Mouse (Mus musculus) forebrain, embryonic 14.5 days (tissue): ENCODE measurements around the gene BC067074. TPM values are rescaled to one million over a fixed set of nuclear protein-coding genes. Genes with fewer than 3 reads are reported as not detected.
"Not testable (repeated sequence)": the region's sequence is repeated elsewhere in the genome, so short reads cannot be mapped to it uniquely, and the experiment has no call there.

ENCODE experiments used
- ATAC-seq: fragments of 200-750 bp; cut with Nextera tagmentation; 2 replicates; pipeline ENCODE4 v1.8.0; 2017; ENCODE audit warnings: mild to moderate bottlenecking, moderate library complexity
- DNase-seq: peaks from one replicate; pipeline ENCODE4 v3.0.0-alpha.2; 2015; ENCODE audit warnings: low spot score
- H3K27ac ChIP-seq: fragments of 300-500 bp; sonication (generic); 2 replicates; pipeline ENCODE4 v1.5.1; 2014; ENCODE audit warnings: low read depth, mild to moderate bottlenecking, control low read depth, low read length, moderate library complexity
- H3K27me3 ChIP-seq: fragments of 300-500 bp; sonication (generic); replicated peaks from 2 replicates; pipeline ENCODE4 v1.6.1; 2014; ENCODE audit warnings: low read length, control low read depth, mixed read lengths; ENCODE audit not compliant: control insufficient read depth, insufficient read depth
- H3K36me3 ChIP-seq: fragments of 300-500 bp; sonication (generic); 2 replicates; pipeline ENCODE4 v1.6.1; 2014; ENCODE audit warnings: low read length, control low read depth; ENCODE audit not compliant: control insufficient read depth, insufficient read depth
- H3K4me1 ChIP-seq: fragments of 300-500 bp; sonication (generic); 2 replicates; pipeline ENCODE4 v1.6.1; 2014; ENCODE audit warnings: antibody characterized with exemption, low read length, control low read depth; ENCODE audit not compliant: control insufficient read depth, insufficient read depth
- H3K4me2 ChIP-seq: fragments of 300-500 bp; sonication (generic); 2 replicates; pipeline ENCODE4 v1.6.1; 2014; ENCODE audit warnings: mild to moderate bottlenecking, control low read depth, low read length
- H3K4me3 ChIP-seq: fragments of 300-500 bp; sonication (generic); 2 replicates; pipeline ENCODE4 v1.5.1; 2014; ENCODE audit warnings: low read depth, low read length, control low read depth
- H3K9ac ChIP-seq: fragments of 300-500 bp; sonication (generic); 2 replicates; pipeline ENCODE4 v1.6.1; 2014; ENCODE audit warnings: mild to moderate bottlenecking, low read length, control low read depth, moderate library complexity
- H3K9me3 ChIP-seq: fragments of 300-500 bp; sonication (generic); replicated peaks from 2 replicates; pipeline ENCODE4 v1.6.1; 2016; ENCODE audit warnings: low read length, control low read depth, mixed read lengths; ENCODE audit not compliant: control insufficient read depth
- WGBS: fragments of 180-500 bp; shearing (Covaris S2); extraction: QIAGEN DNeasy Blood & Tissue Kit; methylation state at CpG from one replicate; pipeline ENCODE4 v1.1.7; 2014; 5-methylcytosine and 5-hydroxymethylcytosine counted together
- polyA plus RNA-seq: library from polyadenylated mRNA; unstranded; fragments of >200 nt; fragmentation: Nextera tagmentation; extraction: Ambion mirVana; gene quantifications from 2 replicates; pipeline ENCODE4 v1.2.1, GENCODE M21; 2014

BC067074 gene
- polyA plus RNA-seq, 1 experiment from 2014 or later: 0.52 TPM

GRCm38 (mm10) chr13:113378980-113379410 lies 86.0 kb downstream of the BC067074 start:
- Histone ChIP-seq H3K4me3 (no peak overlapping the region), H3K4me2 (no peak overlapping the region), H3K4me1 (no peaks in the 10 kb centered on the region), H3K9me3 (no peaks in the 10 kb centered on the region), H3K27ac (no peak overlapping the region), H3K9ac (no peak overlapping the region), H3K27me3 (no peaks in the 10 kb centered on the region), H3K36me3 (no peaks in the 10 kb centered on the region)
- no peak for DNase-seq
- WGBS: 82% methylated on average over 8 of the region's 8 CpGs
- ATAC-seq: no peak

- DNase-seq (no peak), ATAC-seq (no peak)
- Histone ChIP-seq H3K4me3 (no peak overlapping the region), H3K27me3 (no peaks in the 10 kb centered on the region), H3K9me3 (no peaks in the 10 kb centered on the region), H3K9ac (no peak overlapping the region), H3K27ac (no peak overlapping the region), H3K4me1 (no peaks in the 10 kb centered on the region), H3K4me2 (no peak overlapping the region), H3K36me3 (no peaks in the 10 kb centered on the region)
- WGBS: 45% methylated on average over 6 of the region's 6 CpGs
Observed at GRCm38 (mm10) chr13:113379766-113380309, 86.9 kb downstream of the BC067074 start.

DNA sequence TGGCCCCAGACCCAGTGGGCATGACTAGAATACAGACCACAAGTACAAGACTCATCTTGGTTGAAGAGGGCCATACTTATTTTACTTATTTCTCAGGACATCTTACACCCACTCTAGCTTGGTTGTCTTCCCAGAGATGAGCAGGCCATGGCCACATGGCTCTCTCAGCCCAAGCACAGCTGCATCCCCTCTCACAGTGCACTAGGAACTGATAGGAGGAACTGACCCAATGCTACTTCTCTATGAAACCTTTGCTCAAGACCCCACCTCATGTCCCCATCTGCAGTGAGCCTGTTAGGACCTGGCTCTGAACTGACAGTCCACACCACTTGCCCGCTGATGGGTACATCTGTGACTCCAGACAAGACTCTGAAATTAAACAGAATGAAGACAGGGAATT lies 88.8 kb downstream of the BC067074 start:
- no peak for DNase-seq

GRCm38 (mm10) chr13:113382201-113382600 lies 89.2 kb downstream of the BC067074 start:
- no peak for ATAC-seq
- Histone ChIP-seq H3K9me3 (no peaks in the 10 kb centered on the region), H3K4me2 (no peak overlapping the region), H3K27me3 (no peaks in the 10 kb centered on the region), H3K9ac (no peak overlapping the region), H3K4me3 (no peak overlapping the region), H3K27ac (no peak overlapping the region), H3K36me3 (no peaks in the 10 kb centered on the region), H3K4me1 (no peaks in the 10 kb centered on the region)
- no peak for DNase-seq
- WGBS: 89% methylated on average over 2 of the region's 2 CpGs

More for the DNA sequence above, 88.8 kb downstream of the BC067074 start:
- Histone ChIP-seq H3K4me1 (no peaks in the 10 kb centered on the region), H3K9ac (no peak overlapping the region), H3K9me3 (no peaks in the 10 kb centered on the region), H3K4me3 (no peak overlapping the region), H3K4me2 (no peak overlapping the region), H3K36me3 (no peaks in the 10 kb centered on the region), H3K27ac (no peak overlapping the region), H3K27me3 (no peaks in the 10 kb centered on the region)
- ATAC-seq: no peak
- 87% methylated on average over 1 of the region's 1 CpGs for WGBS

GRCm38 (mm10) chr13:113382770-113383169 lies 89.8 kb downstream of the BC067074 start:
- not testable (repeated sequence) for H3K9ac ChIP-seq, H3K27me3 ChIP-seq, H3K9me3 ChIP-seq, H3K4me3 ChIP-seq, H3K4me1 ChIP-seq, ATAC-seq, DNase-seq, H3K4me2 ChIP-seq, H3K27ac ChIP-seq, H3K36me3 ChIP-seq

- Histone ChIP-seq H3K36me3 (no peaks in the 10 kb centered on the region), H3K4me1 (no peaks in the 10 kb centered on the region), H3K27me3 (no peaks in the 10 kb centered on the region), H3K4me2 (no peak overlapping the region), H3K27ac (no peak overlapping the region), H3K4me3 (no peak overlapping the region), H3K9me3 (no peaks in the 10 kb centered on the region), H3K9ac (no peak overlapping the region)
- DNase-seq (no peak), ATAC-seq (no peak)
- WGBS: 97% methylated on average over 6 of the region's 6 CpGs
Observed at GRCm38 (mm10) chr13:113393386-113393785, 100.4 kb downstream of the BC067074 start.

DNA sequence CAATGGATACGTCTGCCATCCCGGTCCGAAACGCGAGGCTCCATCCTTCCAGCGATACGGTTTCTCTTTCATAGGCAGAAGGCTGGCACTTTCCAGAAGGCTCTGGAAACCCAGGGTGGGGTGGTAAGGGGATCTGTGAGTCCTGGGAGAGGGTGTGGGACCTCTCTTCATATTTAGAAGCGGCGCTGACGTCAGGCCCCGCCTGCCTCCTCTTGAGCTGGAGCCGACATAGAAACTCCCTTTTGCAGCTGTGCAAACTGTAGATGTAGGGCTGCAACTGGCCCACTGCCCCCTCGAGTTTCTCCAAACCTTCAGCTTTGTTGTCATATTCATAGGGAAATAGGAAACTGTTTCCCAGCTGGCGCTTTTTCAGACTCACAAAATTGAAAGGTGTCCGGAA lies 101.6 kb downstream of the BC067074 start:
- no peaks in the 10 kb centered on the region for H3K27me3 ChIP-seq
- H3K4me2 ChIP-seq: no peak overlapping the region
- ATAC-seq (no peak), DNase-seq (no peak)
- no peak overlapping the region for H3K27ac ChIP-seq
- no peak overlapping the region for H3K4me3 ChIP-seq
- no peak overlapping the region for H3K9ac ChIP-seq
- H3K9me3 ChIP-seq: no peaks in the 10 kb centered on the region
- no peaks in the 10 kb centered on the region for H3K4me1 ChIP-seq
- no peaks in the 10 kb centered on the region for H3K36me3 ChIP-seq
- WGBS: 86% methylated on average over 15 of the region's 15 CpGs

DNA sequence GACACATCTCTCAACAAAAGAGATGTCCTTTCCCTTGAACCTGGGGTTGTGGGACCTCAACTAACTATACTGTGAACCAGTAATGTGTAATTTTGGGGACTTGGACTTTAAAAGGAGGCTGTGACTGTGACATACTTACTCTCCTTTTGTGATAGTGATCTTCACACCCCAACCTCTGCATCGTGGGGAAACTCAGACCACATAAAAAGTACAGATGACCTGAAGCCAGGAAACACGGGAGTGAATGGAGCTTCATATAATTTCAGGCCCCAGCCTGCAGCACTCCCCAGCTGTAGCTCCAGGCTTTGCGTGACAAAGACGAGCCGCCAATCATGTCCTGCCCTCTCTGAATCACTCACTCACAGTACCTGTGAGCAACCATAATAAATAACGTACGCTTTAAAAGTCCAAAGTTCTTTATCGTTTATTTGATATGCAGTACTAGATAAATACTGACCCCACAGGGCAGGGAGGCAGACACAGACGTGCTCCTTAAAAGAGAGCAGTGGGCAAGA lies 104.1 kb downstream of the BC067074 start:
- ATAC-seq: no peak
- H3K4me2 ChIP-seq: no peak overlapping the region
- no peak overlapping the region for H3K4me3 ChIP-seq
- no peaks in the 10 kb centered on the region for H3K4me1 ChIP-seq
- H3K36me3 ChIP-seq: no peaks in the 10 kb centered on the region
- WGBS: 89% methylated on average over 9 of the region's 9 CpGs
- H3K27me3 ChIP-seq: no peaks in the 10 kb centered on the region
- no peak overlapping the region for H3K9ac ChIP-seq
- no peak overlapping the region for H3K27ac ChIP-seq
- H3K9me3 ChIP-seq: no peaks in the 10 kb centered on the region
- no peak for DNase-seq

DNA sequence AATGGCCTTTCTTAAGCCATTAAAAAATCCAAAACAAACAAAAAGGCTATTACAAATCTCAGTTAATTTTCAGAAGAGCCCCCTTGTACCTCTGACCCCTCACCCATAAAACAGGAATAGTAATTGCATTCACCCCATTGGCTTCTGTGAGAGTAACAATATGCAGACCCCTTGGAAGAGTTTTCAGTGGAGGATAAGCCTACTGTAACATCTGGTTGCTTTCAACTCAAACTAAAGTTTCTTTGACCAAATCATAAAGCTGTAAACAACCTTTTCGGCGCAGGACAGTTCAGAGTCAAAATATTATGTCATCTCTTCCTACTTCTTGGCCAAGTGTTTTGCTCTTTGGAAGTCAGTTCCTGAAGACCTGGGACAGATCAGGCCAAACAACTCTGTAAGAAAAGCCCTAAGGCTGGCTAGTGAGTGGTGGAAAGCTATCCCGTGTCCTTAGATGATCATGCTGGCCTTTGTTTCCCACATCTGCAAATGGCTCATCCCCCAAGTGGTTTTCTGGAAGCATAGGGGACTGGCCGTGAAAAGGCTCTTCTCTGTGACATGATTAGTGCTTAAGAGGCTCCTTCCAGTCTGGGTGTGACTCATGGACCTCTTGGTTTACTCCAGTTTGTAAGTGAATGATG lies 108.5 kb downstream of the BC067074 start:
- DNase-seq: no peak
- Histone ChIP-seq H3K9me3 (no peaks in the 10 kb centered on the region), H3K9ac (no peak overlapping the region), H3K36me3 (no peaks in the 10 kb centered on the region), H3K4me1 (no peaks in the 10 kb centered on the region), H3K4me3 (no peak overlapping the region), H3K27me3 (no peaks in the 10 kb centered on the region), H3K27ac (no peak overlapping the region), H3K4me2 (no peak overlapping the region)
- no peak for ATAC-seq
- 84% methylated on average over 4 of the region's 4 CpGs for WGBS
